Mouse (Mus musculus) forebrain, embryonic 15.5 days (tissue): ENCODE measurements around the gene 6430531B16Rik. TPM values are rescaled to one million over a fixed set of nuclear protein-coding genes. Genes with fewer than 3 reads are reported as not detected.
A peak's percentile ranks its signal among the peaks of the same experiment; 100 is the strongest.

ENCODE experiments used
- ATAC-seq: fragments of 200-750 bp; cut with Nextera tagmentation; replicated peaks from 2 replicates; pipeline ENCODE4 v1.8.0; 2017; ENCODE audit warnings: mild to moderate bottlenecking, moderate TSS enrichment, moderate library complexity
- H3K27ac ChIP-seq: fragments of 300-500 bp; sonication (generic); replicated peaks from 2 replicates; pipeline ENCODE4 v1.5.1; 2015; ENCODE audit warnings: mild to moderate bottlenecking, inconsistent platforms
- H3K27me3 ChIP-seq: fragments of 300-500 bp; sonication (generic); 2 replicates; pipeline ENCODE4 v1.6.1; 2015; ENCODE audit warnings: inconsistent platforms
- H3K36me3 ChIP-seq: fragments of 300-500 bp; sonication (generic); 2 replicates; pipeline ENCODE4 v1.6.1; 2015; ENCODE audit warnings: mild to moderate bottlenecking, inconsistent platforms
- H3K4me1 ChIP-seq: fragments of 300-500 bp; sonication (generic); 2 replicates; pipeline ENCODE4 v1.6.1; 2015; ENCODE audit warnings: inconsistent platforms
- H3K4me2 ChIP-seq: fragments of 300-500 bp; sonication (generic); replicated peaks from 2 replicates; pipeline ENCODE4 v1.6.1; 2015; ENCODE audit warnings: mild to moderate bottlenecking, inconsistent platforms
- H3K4me3 ChIP-seq: fragments of 300-500 bp; sonication (generic); 2 replicates; pipeline ENCODE4 v1.5.1; 2015; ENCODE audit warnings: mild to moderate bottlenecking, inconsistent platforms
- H3K9ac ChIP-seq: fragments of 300-500 bp; sonication (generic); replicated peaks from 2 replicates; pipeline ENCODE4 v1.6.1; 2015; ENCODE audit warnings: mild to moderate bottlenecking, inconsistent platforms
- H3K9me3 ChIP-seq: fragments of 300-500 bp; sonication (generic); 2 replicates; pipeline ENCODE4 v1.6.1; 2016; ENCODE audit warnings: inconsistent platforms
- WGBS: fragments of 180-500 bp; shearing (Covaris S2); methylation state at CpG from one replicate; pipeline ENCODE4 v1.1.7; 2015; ENCODE audit warnings: mixed read lengths; 5-methylcytosine and 5-hydroxymethylcytosine counted together
- polyA plus RNA-seq: library from polyadenylated mRNA; unstranded; fragments of >200 nt; fragmentation: Nextera tagmentation; extraction: Ambion mirVana; gene quantifications from 2 replicates; pipeline ENCODE4 v1.2.1, GENCODE M21; 2015

Gene 6430531B16Rik
- polyA plus RNA-seq, 1 experiment from 2014 or later = 0.99 TPM

GRCm38 (mm10) chr7:139969348-139970130 is 9.0 kb downstream of the 6430531B16Rik start:
- Histone ChIP-seq H3K9me3 (no peaks in the 10 kb centered on the region), H3K27ac (no peak overlapping the region), H3K4me1 (no peaks in the 10 kb centered on the region), H3K27me3 (0 out of 2 replicates have a peak, but pooled peaks cover 7% of the 10 kb centered on the region), H3K4me3 (no peak overlapping the region), H3K4me2 (no peak overlapping the region), H3K36me3 (no peaks in the 10 kb centered on the region), H3K9ac (no peak overlapping the region)
- peak; percentile 62; the same call in 1 of the 2 replicates for ATAC-seq
- WGBS = 41% methylated on average over 10 of the region's 10 CpGs

- Histone ChIP-seq H3K27ac (no peak overlapping the region), H3K4me2 (no peak overlapping the region), H3K4me3 (no peak overlapping the region), H3K9ac (no peak overlapping the region), H3K4me1 (no peaks in the 10 kb centered on the region), H3K36me3 (no peaks in the 10 kb centered on the region), H3K27me3 (0 out of 2 replicates have a peak, but pooled peaks cover 7% of the 10 kb centered on the region), H3K9me3 (no peaks in the 10 kb centered on the region)
- ATAC-seq = no peak
- 58% methylated on average over 5 of the region's 5 CpGs for WGBS
Measured at GRCm38 (mm10) chr7:139968428-139968827, 10.1 kb downstream of the 6430531B16Rik start.

- H3K27ac ChIP-seq = no peak overlapping the region
- no peaks in the 10 kb centered on the region for H3K9me3 ChIP-seq
- 11% methylated on average over 4 of the region's 4 CpGs for WGBS
- H3K27me3 ChIP-seq = 0 out of 2 replicates have a peak, but pooled peaks cover 7% of the 10 kb centered on the region
- H3K4me3 ChIP-seq = no peak overlapping the region
- no peaks in the 10 kb centered on the region for H3K4me1 ChIP-seq
- H3K9ac ChIP-seq = no peak overlapping the region
- H3K36me3 ChIP-seq = no peaks in the 10 kb centered on the region
- no peak for ATAC-seq
- H3K4me2 ChIP-seq = no peak overlapping the region
Measured at GRCm38 (mm10) chr7:139967175-139967574, 11.4 kb downstream of the 6430531B16Rik start.

- ATAC-seq = no peak
- Histone ChIP-seq H3K4me1 (no peaks in the 10 kb centered on the region), H3K27me3 (0 out of 2 replicates have a peak, but pooled peaks cover 7% of the 10 kb centered on the region), H3K36me3 (no peaks in the 10 kb centered on the region), H3K9ac (no peak overlapping the region), H3K9me3 (no peaks in the 10 kb centered on the region), H3K4me2 (no peak overlapping the region), H3K27ac (no peak overlapping the region), H3K4me3 (no peak overlapping the region)
- 60% methylated on average over 4 of the region's 4 CpGs for WGBS
Measured at GRCm38 (mm10) chr7:139963814-139964213, 14.7 kb downstream of the 6430531B16Rik start.

- Histone ChIP-seq H3K4me3 (no peak overlapping the region), H3K4me2 (no peak overlapping the region), H3K36me3 (no peaks in the 10 kb centered on the region), H3K9ac (no peak overlapping the region), H3K4me1 (peaks cover 8% of the 10 kb centered on the region), H3K27me3 (no peaks in the 10 kb centered on the region), H3K27ac (no peak overlapping the region), H3K9me3 (no peaks in the 10 kb centered on the region)
- 88% methylated on average over 10 of the region's 10 CpGs for WGBS
- no peak for ATAC-seq
Measured at GRCm38 (mm10) chr7:139961141-139961540, 17.4 kb downstream of the 6430531B16Rik start.

GRCm38 (mm10) chr7:139957958-139958357 is 20.6 kb downstream of the 6430531B16Rik start:
- H3K4me3 ChIP-seq = no peak overlapping the region
- H3K4me1 ChIP-seq = peaks cover 8% of the 10 kb centered on the region
- no peak overlapping the region for H3K4me2 ChIP-seq
- no peaks in the 10 kb centered on the region for H3K36me3 ChIP-seq
- no peaks in the 10 kb centered on the region for H3K27me3 ChIP-seq
- no peaks in the 10 kb centered on the region for H3K9me3 ChIP-seq
- H3K27ac ChIP-seq = no peak overlapping the region
- no peak overlapping the region for H3K9ac ChIP-seq
- WGBS = 34% methylated on average over 11 of the region's 11 CpGs
- peak; percentile 43; the same call in 1 of the 2 replicates for ATAC-seq

GRCm38 (mm10) chr7:139957437-139957836 is 21.1 kb downstream of the 6430531B16Rik start:
- Histone ChIP-seq H3K4me1 (peaks cover 8% of the 10 kb centered on the region), H3K4me2 (no peak overlapping the region), H3K9me3 (no peaks in the 10 kb centered on the region), H3K4me3 (no peak overlapping the region), H3K36me3 (no peaks in the 10 kb centered on the region), H3K27me3 (no peaks in the 10 kb centered on the region), H3K9ac (no peak overlapping the region), H3K27ac (no peak overlapping the region)
- no peak for ATAC-seq
- 77% methylated on average over 11 of the region's 11 CpGs for WGBS

GRCm38 (mm10) chr7:139956658-139957057 is 21.9 kb downstream of the 6430531B16Rik start:
- Histone ChIP-seq H3K27me3 (0 out of 2 replicates have a peak, but pooled peaks cover 1% of the 10 kb centered on the region), H3K9ac (no peak overlapping the region), H3K36me3 (no peaks in the 10 kb centered on the region), H3K27ac (no peak overlapping the region), H3K9me3 (no peaks in the 10 kb centered on the region), H3K4me2 (no peak overlapping the region), H3K4me3 (no peak overlapping the region), H3K4me1 (peaks cover 8% of the 10 kb centered on the region)
- 84% methylated on average over 3 of the region's 3 CpGs for WGBS
- ATAC-seq = no peak

- H3K36me3 ChIP-seq = no peaks in the 10 kb centered on the region
- no peak overlapping the region for H3K27ac ChIP-seq
- H3K9ac ChIP-seq = no peak overlapping the region
- H3K27me3 ChIP-seq = 0 out of 2 replicates have a peak, but pooled peaks cover 5% of the 10 kb centered on the region
- ATAC-seq = no peak
- 88% methylated on average over 4 of the region's 4 CpGs for WGBS
- no peak overlapping the region for H3K4me3 ChIP-seq
- H3K9me3 ChIP-seq = no peaks in the 10 kb centered on the region
- no peak overlapping the region for H3K4me2 ChIP-seq
- H3K4me1 ChIP-seq = peaks cover 16% of the 10 kb centered on the region
Measured at GRCm38 (mm10) chr7:139955505-139955904, 23.1 kb downstream of the 6430531B16Rik start.

GRCm38 (mm10) chr7:139951991-139952633 is 26.4 kb downstream of the 6430531B16Rik start:
- H3K9ac ChIP-seq = no peak overlapping the region
- no peak for ATAC-seq
- 56% methylated on average over 6 of the region's 6 CpGs for WGBS
- H3K4me3 ChIP-seq = no peak overlapping the region
- H3K27ac ChIP-seq = no peak overlapping the region
- no peaks in the 10 kb centered on the region for H3K9me3 ChIP-seq
- no peak overlapping the region for H3K4me2 ChIP-seq
- H3K27me3 ChIP-seq = peaks cover 26% of the 10 kb centered on the region; the same call in 1 of the 2 replicates
- H3K36me3 ChIP-seq = no peaks in the 10 kb centered on the region
- H3K4me1 ChIP-seq = peaks cover 14% of the 10 kb centered on the region

- Histone ChIP-seq H3K4me2 (peak overlapping the region; percentile 65), H3K27me3 (peaks cover 33% of the 10 kb centered on the region), H3K9ac (no peak overlapping the region), H3K4me3 (peak overlapping the region; percentile 41), H3K27ac (no peak overlapping the region), H3K4me1 (peaks cover 14% of the 10 kb centered on the region), H3K36me3 (no peaks in the 10 kb centered on the region), H3K9me3 (no peaks in the 10 kb centered on the region)
- no peak for ATAC-seq
- 9% methylated on average over 16 of the region's 16 CpGs for WGBS
Measured at GRCm38 (mm10) chr7:139951079-139951478, 27.5 kb downstream of the 6430531B16Rik start.

- WGBS = under 1% methylated on average over 33 of the region's 33 CpGs
- ATAC-seq = peak; percentile 57
- peaks cover 14% of the 10 kb centered on the region for H3K4me1 ChIP-seq
- peak overlapping the region; percentile 65 for H3K4me2 ChIP-seq
- H3K4me3 ChIP-seq = peak overlapping the region; percentile 41
- no peaks in the 10 kb centered on the region for H3K9me3 ChIP-seq
- H3K36me3 ChIP-seq = no peaks in the 10 kb centered on the region
- peak overlapping the region; percentile 18 for H3K9ac ChIP-seq
- H3K27me3 ChIP-seq = peaks cover 40% of the 10 kb centered on the region
- no peak overlapping the region for H3K27ac ChIP-seq
Measured at GRCm38 (mm10) chr7:139950283-139950971, 28.1 kb downstream of the 6430531B16Rik start.
